Mouse (Mus musculus): Measurements from ENCODE around the gene 2610008E11Rik. TPM values are rescaled to one million over a fixed set of nuclear protein-coding genes. Genes with fewer than 3 reads are reported as not detected.

Gene 2610008E11Rik
- total and polyA plus RNA-seq, 3 experiments = 2.5 to 12.6 (median 10.2) TPM

- no peaks in the 10 kb centered on the region for H3K4me1 ChIP-seq (ENCODE audit: control insufficient read depth, insufficient read depth, low read length)
- intact Hi-C loops (cut with DNase I) = no loop called here
- H3K36me3 ChIP-seq (ENCODE audit: control insufficient read depth, insufficient read depth, low read length) = no peaks in the 10 kb centered on the region
- no peaks in the 10 kb centered on the region for H3K79me2 ChIP-seq (replicated peaks; ENCODE audit: control insufficient read depth, insufficient read depth, low read length)
- H3K4me3 ChIP-seq = no peak within 1 kb of the TSS
- no peak within 1 kb of the TSS for H3K27ac ChIP-seq
- TF ChIP-seq POLR2A (IDR thresholded peaks at IDR 0.05; ENCODE audit: insufficient read depth, low read depth, low read length) (no peak), CTCF (IDR thresholded peaks at IDR 0.05) (no peak)
- H3K27me3 ChIP-seq (ENCODE audit: control insufficient read depth, insufficient read depth, low read length) = no peaks in the 10 kb centered on the region
- no peak for DNase-seq
- H3K9ac ChIP-seq (ENCODE audit: low read depth, low read length) = no peak within 1 kb of the TSS
Measured at GRCm38 (mm10) chr10:79028441-79028840, 69.0 kb downstream of the 2610008E11Rik start, which contains the start of gene Olfr57. Olfr57 (plus strand) TSS chr10:79028741.

Other genes starting within 250 kb of the 2610008E11Rik start
- not detected for gene Olfr1356, start 245.4 kb downstream of the 2610008E11Rik start, total RNA-seq (2021)
- gene Olfr1356, start 245.4 kb downstream of the 2610008E11Rik start, polyA plus RNA-seq (2012; rRNA removed) = not detected in 2 replicates
- gene Olfr1355, start 222.1 kb downstream of the 2610008E11Rik start, total RNA-seq (2021) = not detected
- gene Olfr1355, start 222.1 kb downstream of the 2610008E11Rik start, polyA plus RNA-seq (2012; rRNA removed) = not detected in 2 replicates
- not detected for gene Olfr1354, start 184.4 kb downstream of the 2610008E11Rik start, total RNA-seq (2021)
- not detected in 2 replicates for gene Olfr1354, start 184.4 kb downstream of the 2610008E11Rik start, polyA plus RNA-seq (2012; rRNA removed)
- gene Olfr8, start 147.0 kb downstream of the 2610008E11Rik start, total RNA-seq (2021) = not detected
- not detected in 2 replicates for gene Olfr8, start 147.0 kb downstream of the 2610008E11Rik start, polyA plus RNA-seq (2012; rRNA removed)
- not detected for gene Olfr1353, start 134.3 kb downstream of the 2610008E11Rik start, total RNA-seq (2021)
- gene Olfr1353, start 134.3 kb downstream of the 2610008E11Rik start, polyA plus RNA-seq (2012; rRNA removed) = not detected in 2 replicates
- not detected for gene Olfr1352, start 116.5 kb downstream of the 2610008E11Rik start, total RNA-seq (2021)
- gene Olfr1352, start 116.5 kb downstream of the 2610008E11Rik start, polyA plus RNA-seq (2012; rRNA removed) = not detected in 2 replicates
- gene Olfr1351, start 85.1 kb downstream of the 2610008E11Rik start, total RNA-seq (2021) = not detected
- not detected in 2 replicates for gene Olfr1351, start 85.1 kb downstream of the 2610008E11Rik start, polyA plus RNA-seq (2012; rRNA removed)
- not detected for gene Olfr57, start 68.9 kb downstream of the 2610008E11Rik start, total RNA-seq (2021)
- gene Olfr57, start 68.9 kb downstream of the 2610008E11Rik start, polyA plus RNA-seq (2012; rRNA removed) = not detected in 2 replicates
- not detected for gene Vmn2r80, start 51.2 kb upstream of the 2610008E11Rik start, total RNA-seq (2021)
- gene Vmn2r80, start 51.2 kb upstream of the 2610008E11Rik start, polyA plus RNA-seq (2012; rRNA removed) = not detected in 2 replicates
- gene Vmn2r81, start 150.1 kb upstream of the 2610008E11Rik start, total RNA-seq (2021) = not detected
- not detected in 2 replicates for gene Vmn2r81, start 150.1 kb upstream of the 2610008E11Rik start, polyA plus RNA-seq (2012; rRNA removed)